Mouse (Mus musculus): ENCODE measurements around the gene Syf2. TPM values are rescaled to one million over a fixed set of nuclear protein-coding genes. Genes with fewer than 3 reads are reported as not detected.

Gene Syf2
- total and polyA plus RNA-seq, 2 experiments from 2014 or later: 19.2 to 70.7 TPM

DNA sequence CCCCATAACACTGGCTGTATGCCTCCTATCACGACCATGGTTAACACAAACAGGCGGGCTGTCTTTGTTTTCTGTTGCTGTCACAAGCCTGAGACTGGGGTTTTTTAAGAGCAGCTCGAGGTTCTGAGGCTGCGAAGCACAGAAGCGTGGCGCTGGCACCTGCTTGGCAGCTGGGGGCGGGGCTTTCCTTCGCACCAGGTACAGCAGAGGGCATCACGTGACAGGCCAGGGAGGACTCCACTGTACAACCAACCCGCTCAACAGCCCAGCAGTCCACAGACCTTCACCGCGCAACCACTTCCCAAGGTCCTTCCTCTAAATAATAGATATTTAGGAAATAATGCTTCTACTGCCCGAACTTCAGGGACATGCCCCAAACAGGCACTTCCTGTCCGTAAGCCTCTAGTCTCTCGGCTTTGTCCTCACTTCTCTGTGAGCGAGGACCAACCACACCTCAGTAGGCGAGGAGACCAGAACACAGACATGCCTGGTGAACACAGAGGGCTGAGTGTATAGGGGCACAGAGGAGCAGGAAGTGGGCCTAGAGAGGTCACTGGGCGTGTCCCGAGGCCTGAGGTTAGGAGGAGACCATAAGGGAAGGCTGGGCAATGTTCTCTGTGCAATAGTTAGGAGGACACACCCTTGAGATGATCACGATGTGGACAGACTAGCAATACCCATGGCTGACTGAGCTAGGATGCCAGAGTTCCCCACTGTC is 37.3 kb downstream of the Syf2 start:
- Histone ChIP-seq H3K4me1 (ENCODE audit: insufficient read depth, low read length) (no peaks in the 10 kb centered on the region), H3K4me3 (ENCODE audit: low read length) (no peak overlapping the region), H3K27me3 (ENCODE audit: insufficient read depth, low read length) (no peaks in the 10 kb centered on the region), H3K27ac (no peak overlapping the region), H3K9me3 (ENCODE audit: low read length) (no peaks in the 10 kb centered on the region), H3K36me3 (ENCODE audit: insufficient read depth, low read length) (no peaks in the 10 kb centered on the region), H3K4me2 (ENCODE audit: low read depth, low read length) (no peak overlapping the region), H3K9ac (replicated peaks; ENCODE audit: low read length) (no peak overlapping the region)
- DNase-seq (ENCODE audit: low spot score) (no peak), ATAC-seq (no peak)
- TF ChIP-seq CTCF (IDR thresholded peaks at IDR 0.05; ENCODE audit: low read depth): no peak
- WGBS: 81% methylated on average over 20 of the region's 20 CpGs

GRCm38 (mm10) chr4:134968605-134968976 is 37.9 kb downstream of the Syf2 start:
- H3K27me3 ChIP-seq (ENCODE audit: insufficient read depth, low read length): no peaks in the 10 kb centered on the region

DNA sequence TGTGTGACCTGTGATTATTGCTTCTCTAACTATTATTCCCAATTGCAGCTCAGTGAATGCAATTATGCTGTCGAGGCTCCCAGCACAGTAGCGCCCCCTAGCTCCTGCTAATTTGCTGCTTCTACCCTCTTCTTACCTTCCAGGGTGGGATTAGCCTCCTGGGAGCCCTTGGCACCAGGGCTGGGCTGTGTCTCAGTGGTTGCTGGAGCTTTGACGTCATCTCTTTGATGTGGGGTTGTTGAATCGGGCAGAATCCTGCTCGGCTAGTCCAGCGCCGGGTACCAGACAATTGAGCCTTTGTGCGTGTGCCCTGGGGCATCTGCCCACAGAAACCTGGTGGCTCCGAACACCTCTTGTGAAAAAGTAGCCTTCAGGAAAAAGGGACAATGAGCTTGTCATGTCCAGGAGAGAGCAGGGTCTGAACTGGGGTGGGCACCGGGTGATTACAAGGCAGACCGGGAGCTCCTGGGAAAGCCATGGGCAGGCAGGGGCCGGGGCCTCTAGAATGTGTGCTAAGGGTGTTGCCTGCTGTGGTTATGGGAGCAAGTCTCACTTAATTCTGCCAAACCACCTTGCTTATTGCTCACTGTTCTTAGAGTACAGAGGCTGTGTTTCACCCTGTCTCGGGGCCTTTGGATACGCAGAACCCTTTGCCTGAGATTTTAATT is 44.7 kb downstream of the Syf2 start:
- DNase-seq (ENCODE audit: low spot score): no peak
- no peak overlapping the region for H3K4me2 ChIP-seq (ENCODE audit: low read depth, low read length)

More at GRCm38 (mm10) chr4:134968605-134968976, 37.9 kb downstream of the Syf2 start:
- ATAC-seq: no peak
- no peak overlapping the region for H3K4me2 ChIP-seq (ENCODE audit: low read depth, low read length)
- no peaks in the 10 kb centered on the region for H3K4me1 ChIP-seq (ENCODE audit: insufficient read depth, low read length)
- no peaks in the 10 kb centered on the region for H3K36me3 ChIP-seq (ENCODE audit: insufficient read depth, low read length)
- no peak for TF ChIP-seq CTCF (IDR thresholded peaks at IDR 0.05; ENCODE audit: low read depth)
- 83% methylated on average over 18 of the region's 18 CpGs for WGBS
- no peaks in the 10 kb centered on the region for H3K9me3 ChIP-seq (ENCODE audit: low read length)
- H3K27ac ChIP-seq: no peak overlapping the region
- no peak overlapping the region for H3K9ac ChIP-seq (replicated peaks; ENCODE audit: low read length)
- no peak overlapping the region for H3K4me3 ChIP-seq (ENCODE audit: low read length)
- no peak for DNase-seq (ENCODE audit: low spot score)

GRCm38 (mm10) chr4:134975929-134976308 is 45.2 kb downstream of the Syf2 start:
- no peak for TF ChIP-seq CTCF (IDR thresholded peaks at IDR 0.05; ENCODE audit: low read depth)
- H3K4me1 ChIP-seq (ENCODE audit: insufficient read depth, low read length): no peaks in the 10 kb centered on the region
- no peak overlapping the region for H3K4me3 ChIP-seq (ENCODE audit: low read length)
- DNase-seq (ENCODE audit: low spot score) (no peak), ATAC-seq (no peak)
- H3K9me3 ChIP-seq (ENCODE audit: low read length): no peaks in the 10 kb centered on the region
- no peaks in the 10 kb centered on the region for H3K36me3 ChIP-seq (ENCODE audit: insufficient read depth, low read length)
- H3K27ac ChIP-seq: no peak overlapping the region
- no peak overlapping the region for H3K9ac ChIP-seq (replicated peaks; ENCODE audit: low read length)
- H3K27me3 ChIP-seq (ENCODE audit: insufficient read depth, low read length): no peaks in the 10 kb centered on the region
- WGBS: 93% methylated on average over 4 of the region's 4 CpGs
- H3K4me2 ChIP-seq (ENCODE audit: low read depth, low read length): no peak overlapping the region

More for the DNA sequence above, 44.7 kb downstream of the Syf2 start:
- no peak overlapping the region for H3K27ac ChIP-seq
- peak; percentile 60 for TF ChIP-seq CTCF (IDR thresholded peaks at IDR 0.05; ENCODE audit: low read depth)
- H3K9ac ChIP-seq (replicated peaks; ENCODE audit: low read length): no peak overlapping the region
- H3K27me3 ChIP-seq (ENCODE audit: insufficient read depth, low read length): no peaks in the 10 kb centered on the region
- peak; percentile 64; the same call in 1 of the 2 replicates for ATAC-seq
- H3K4me1 ChIP-seq (ENCODE audit: insufficient read depth, low read length): no peaks in the 10 kb centered on the region
- no peaks in the 10 kb centered on the region for H3K9me3 ChIP-seq (ENCODE audit: low read length)
- H3K36me3 ChIP-seq (ENCODE audit: insufficient read depth, low read length): no peaks in the 10 kb centered on the region
- H3K4me3 ChIP-seq (ENCODE audit: low read length): no peak overlapping the region
- 26% methylated on average over 14 of the region's 14 CpGs for WGBS

DNA sequence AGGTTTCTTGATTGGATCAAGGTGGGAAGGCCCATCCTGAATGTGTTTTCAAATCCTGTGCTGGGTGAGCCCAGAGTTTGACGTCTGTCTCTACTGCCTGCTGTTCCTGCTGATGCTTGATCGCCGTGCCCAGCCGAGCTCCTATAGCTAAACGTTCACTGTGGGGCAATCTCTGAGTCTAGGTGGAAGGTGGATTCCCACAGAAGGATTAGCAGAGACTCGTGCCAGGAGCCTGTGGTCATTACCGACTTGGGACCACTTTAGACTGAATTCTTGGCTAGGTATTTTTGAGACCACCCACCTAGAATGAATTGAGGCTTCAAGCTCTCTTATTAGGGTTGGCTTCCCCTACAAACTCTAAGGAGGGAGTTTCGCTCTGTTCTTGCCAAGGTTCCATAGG is 48.2 kb downstream of the Syf2 start:
- no peaks in the 10 kb centered on the region for H3K27me3 ChIP-seq (ENCODE audit: insufficient read depth, low read length)
- no peak overlapping the region for H3K9ac ChIP-seq (replicated peaks; ENCODE audit: low read length)
- H3K4me3 ChIP-seq (ENCODE audit: low read length): no peak overlapping the region
- TF ChIP-seq CTCF (IDR thresholded peaks at IDR 0.05; ENCODE audit: low read depth): no peak
- H3K4me2 ChIP-seq (ENCODE audit: low read depth, low read length): no peak overlapping the region
- WGBS: 59% methylated on average over 8 of the region's 8 CpGs
- ATAC-seq (no peak), DNase-seq (ENCODE audit: low spot score) (no peak)
- H3K9me3 ChIP-seq (ENCODE audit: low read length): no peaks in the 10 kb centered on the region
- H3K4me1 ChIP-seq (ENCODE audit: insufficient read depth, low read length): no peaks in the 10 kb centered on the region
- H3K36me3 ChIP-seq (ENCODE audit: insufficient read depth, low read length): no peaks in the 10 kb centered on the region
- H3K27ac ChIP-seq: no peak overlapping the region

- WGBS: 62% methylated on average over 7 of the region's 7 CpGs
- Histone ChIP-seq H3K36me3 (ENCODE audit: insufficient read depth, low read length) (no peaks in the 10 kb centered on the region), H3K9ac (replicated peaks; ENCODE audit: low read length) (no peak overlapping the region), H3K4me1 (ENCODE audit: insufficient read depth, low read length) (no peaks in the 10 kb centered on the region), H3K4me3 (ENCODE audit: low read length) (no peak overlapping the region), H3K9me3 (ENCODE audit: low read length) (no peaks in the 10 kb centered on the region), H3K4me2 (ENCODE audit: low read depth, low read length) (no peak overlapping the region), H3K27ac (no peak overlapping the region), H3K27me3 (ENCODE audit: insufficient read depth, low read length) (no peaks in the 10 kb centered on the region)
- ATAC-seq (no peak), DNase-seq (ENCODE audit: low spot score) (no peak)
- TF ChIP-seq CTCF (IDR thresholded peaks at IDR 0.05; ENCODE audit: low read depth): no peak
Observed at GRCm38 (mm10) chr4:134981959-134982431, 51.3 kb downstream of the Syf2 start.

DNA sequence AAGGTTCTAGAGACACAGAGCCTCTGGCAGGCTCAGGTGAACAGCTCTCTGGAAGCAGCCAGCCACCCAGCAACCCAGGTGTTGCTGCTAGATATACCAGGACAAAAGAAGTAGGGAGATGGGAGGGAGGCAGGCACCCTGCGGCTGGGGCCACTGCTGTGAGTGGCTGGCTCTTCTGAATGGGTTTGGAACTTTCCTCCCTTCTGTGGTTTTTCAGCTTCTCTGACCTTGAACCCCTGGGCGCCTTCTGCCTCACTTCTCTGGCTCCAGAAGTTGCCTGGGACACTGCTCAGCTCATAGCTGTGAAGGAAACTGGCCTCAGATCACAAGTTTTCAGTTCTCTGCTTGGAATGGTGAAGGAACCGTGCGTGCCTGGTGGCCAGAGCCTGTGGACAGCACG is 52.4 kb downstream of the Syf2 start:
- Histone ChIP-seq H3K27me3 (ENCODE audit: insufficient read depth, low read length) (no peaks in the 10 kb centered on the region), H3K9me3 (ENCODE audit: low read length) (no peaks in the 10 kb centered on the region), H3K4me3 (ENCODE audit: low read length) (no peak overlapping the region), H3K36me3 (ENCODE audit: insufficient read depth, low read length) (no peaks in the 10 kb centered on the region), H3K27ac (no peak overlapping the region), H3K4me2 (ENCODE audit: low read depth, low read length) (no peak overlapping the region), H3K4me1 (ENCODE audit: insufficient read depth, low read length) (no peaks in the 10 kb centered on the region), H3K9ac (replicated peaks; ENCODE audit: low read length) (no peak overlapping the region)
- DNase-seq (ENCODE audit: low spot score): no peak
- no peak for ATAC-seq
- 39% methylated on average over 5 of the region's 5 CpGs for WGBS
- TF ChIP-seq CTCF (IDR thresholded peaks at IDR 0.05; ENCODE audit: low read depth): no peak
